Mouse (Mus musculus): Measurements from ENCODE around the gene Mical1. TPM values are rescaled to one million over a fixed set of nuclear protein-coding genes. Genes with fewer than 3 reads are reported as not detected.

Gene Mical1
- total RNA-seq, 2 experiments from 2014 or later, result 34.3 to 39.2 TPM

DNA sequence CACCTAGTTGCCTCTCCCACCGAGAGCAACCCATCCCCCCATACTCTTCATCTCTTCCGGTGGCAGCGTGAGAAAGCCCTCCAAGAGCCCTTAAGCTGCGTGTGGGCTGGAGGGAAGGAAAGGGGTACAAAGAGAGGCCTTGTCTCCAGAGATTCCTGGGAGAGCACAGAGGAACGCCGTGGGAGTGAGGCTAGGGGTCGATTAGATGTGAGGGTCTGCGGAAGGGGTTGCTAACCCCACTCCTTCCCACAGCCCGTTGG, 834 bp downstream of the Mical1 start:
- intact Hi-C loops (cut with DNase I), result no loop called here
- DNase-seq, result no peak

DNA sequence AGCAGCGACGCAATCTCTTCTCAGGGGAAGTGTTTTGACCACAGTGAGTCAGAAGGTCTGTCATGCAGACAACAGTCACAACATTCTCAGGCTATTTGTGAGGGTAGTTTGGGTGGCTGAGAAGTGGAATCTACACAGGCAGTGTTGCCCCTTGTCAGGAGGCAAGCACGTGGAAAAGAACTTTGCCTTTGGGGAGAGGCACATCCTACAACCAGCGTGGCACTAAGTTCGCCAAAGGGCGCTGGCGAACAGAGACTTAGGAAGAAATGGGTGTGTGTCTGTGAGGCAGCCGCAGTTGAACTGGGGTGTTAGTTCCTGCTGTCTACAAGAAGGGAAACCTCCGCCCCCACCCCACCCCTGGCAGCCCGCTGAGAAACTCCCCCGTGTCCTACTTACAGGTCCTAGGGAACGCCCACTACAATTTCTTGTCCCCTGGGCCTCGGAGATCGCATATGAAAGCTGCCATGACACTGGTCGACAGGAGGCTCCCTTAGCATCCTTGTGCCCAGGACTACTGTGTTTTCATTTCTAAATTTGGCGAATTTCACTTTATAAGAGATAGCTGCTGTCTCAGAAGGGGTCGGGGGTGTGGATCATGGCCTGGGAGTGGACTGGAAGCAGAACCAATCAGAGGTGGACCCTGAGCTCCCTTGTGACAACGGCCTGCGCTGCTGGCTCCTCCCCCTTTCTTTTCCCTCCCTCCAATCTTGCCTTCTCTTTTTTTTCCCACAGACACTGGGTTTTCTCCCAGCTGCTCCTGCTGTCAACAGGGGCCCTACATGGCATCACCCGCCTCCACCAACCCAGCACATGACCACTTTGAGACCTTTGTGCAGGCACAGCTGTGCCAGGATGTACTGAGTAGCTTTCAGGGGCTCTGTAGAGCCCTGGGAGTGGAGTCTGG, 1.4 kb downstream of the Mical1 start:
- DNase-seq, result peak; percentile 82 to 84
- intact Hi-C loops (cut with DNase I), result no loop called here

DNA sequence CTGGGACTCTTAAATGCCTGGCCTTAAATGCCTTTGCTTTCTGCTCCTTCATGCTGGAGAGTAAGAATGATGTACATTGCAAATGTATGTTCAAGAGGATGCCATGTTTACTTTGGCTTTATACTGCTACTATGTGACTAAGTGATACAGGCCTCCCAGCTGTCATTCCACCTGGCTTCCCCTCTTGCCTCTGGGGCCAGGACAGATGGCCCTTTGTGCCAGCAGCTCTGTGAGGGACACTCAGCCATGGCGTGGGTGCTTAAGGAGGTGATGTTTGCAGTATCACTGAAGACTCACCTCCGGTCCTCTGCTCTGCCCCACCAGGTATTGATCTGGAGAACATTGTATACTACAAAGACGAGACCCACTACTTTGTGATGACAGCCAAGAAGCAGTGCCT, 3.8 kb downstream of the Mical1 start:
- DNase-seq, result no peak
- intact Hi-C loops (cut with DNase I), result no loop called here

DNA sequence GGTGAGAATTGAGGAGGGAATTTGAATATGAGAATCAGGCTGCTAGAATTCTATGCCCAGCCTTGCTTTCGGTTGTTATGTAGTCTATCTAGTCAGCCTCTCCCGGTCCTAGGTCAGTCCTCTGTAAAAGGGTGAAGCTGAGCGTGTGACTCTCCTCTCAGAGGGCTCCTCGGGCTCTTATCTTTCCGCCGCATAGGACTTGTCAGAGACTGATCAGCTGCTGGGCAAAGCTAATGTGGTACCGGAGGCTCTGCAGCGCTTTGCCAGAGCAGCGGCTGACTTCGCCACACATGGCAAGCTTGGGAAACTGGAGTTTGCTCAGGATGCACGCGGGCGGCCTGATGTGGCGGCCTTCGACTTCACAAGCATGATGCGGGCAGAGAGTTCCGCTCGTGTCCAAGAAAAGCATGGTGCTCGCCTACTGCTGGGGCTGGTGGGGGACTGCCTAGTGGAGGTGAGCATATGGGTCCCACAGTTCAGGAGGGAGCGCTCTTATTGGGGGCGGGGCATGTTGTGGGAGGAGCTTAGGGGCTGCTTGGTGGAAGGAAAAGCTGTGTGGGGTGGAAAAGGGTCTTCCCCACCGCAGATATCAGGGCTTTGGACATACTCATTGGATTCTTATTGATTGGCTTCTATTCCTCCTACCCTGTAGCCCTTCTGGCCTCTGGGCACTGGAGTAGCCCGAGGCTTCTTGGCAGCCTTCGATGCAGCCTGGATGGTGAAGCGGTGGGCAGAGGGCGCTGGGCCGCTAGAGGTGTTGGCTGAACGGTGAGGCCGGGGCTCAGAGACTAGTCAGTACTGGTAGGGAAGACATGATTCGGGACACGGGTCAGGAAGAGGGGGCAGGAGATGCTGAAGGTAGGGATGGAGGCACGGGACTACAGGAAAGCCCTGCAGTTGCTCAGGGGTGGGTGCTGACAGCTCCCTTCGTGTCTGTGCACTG, 5.1 kb downstream of the Mical1 start:
- DNase-seq, result peak in 1 of 2 experiments; percentile 25
- intact Hi-C loops (cut with DNase I), result no loop called here

DNA sequence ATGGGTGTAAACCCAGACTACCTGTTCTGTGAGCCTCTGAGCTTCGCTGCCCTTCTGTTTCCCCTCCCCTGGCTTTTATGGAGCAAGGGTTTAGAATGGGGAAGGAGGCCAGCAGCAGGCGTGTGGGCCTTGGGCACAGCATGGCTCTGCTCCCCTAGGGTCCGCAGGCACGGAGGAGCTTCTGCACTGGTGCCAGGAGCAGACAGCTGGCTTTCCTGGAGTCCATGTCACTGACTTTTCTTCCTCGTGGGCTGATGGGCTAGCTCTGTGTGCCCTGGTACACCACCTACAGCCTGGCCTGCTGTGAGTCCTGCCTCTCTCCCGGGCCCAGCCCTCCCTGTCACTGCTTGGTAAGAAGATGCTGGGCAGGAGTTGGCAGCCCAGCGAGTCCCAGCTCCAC, 6.3 kb downstream of the Mical1 start:
- no peak for DNase-seq
- intact Hi-C loops (cut with DNase I), result no loop called here

DNA sequence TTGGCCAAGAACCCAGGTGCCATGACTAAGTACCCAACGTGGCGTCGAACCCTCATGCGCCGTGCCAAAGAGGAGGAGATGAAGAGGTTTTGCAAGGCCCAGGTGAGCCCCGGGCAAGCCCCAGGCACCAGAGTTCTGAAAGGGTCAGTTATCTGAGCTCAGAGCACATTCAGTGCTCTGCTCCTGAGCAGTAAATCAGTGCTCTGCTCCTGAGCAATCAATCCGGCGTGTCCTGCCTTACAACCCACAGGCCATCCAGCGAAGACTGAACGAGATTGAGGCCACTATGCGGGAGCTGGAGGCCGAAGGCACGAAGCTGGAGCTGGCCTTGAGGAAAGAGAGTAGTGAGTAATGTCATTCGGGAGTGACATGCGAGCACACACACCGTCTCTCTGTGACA, 9.7 kb downstream of the Mical1 start:
- no peak for DNase-seq
- intact Hi-C loops (cut with DNase I), result no loop called here

DNA sequence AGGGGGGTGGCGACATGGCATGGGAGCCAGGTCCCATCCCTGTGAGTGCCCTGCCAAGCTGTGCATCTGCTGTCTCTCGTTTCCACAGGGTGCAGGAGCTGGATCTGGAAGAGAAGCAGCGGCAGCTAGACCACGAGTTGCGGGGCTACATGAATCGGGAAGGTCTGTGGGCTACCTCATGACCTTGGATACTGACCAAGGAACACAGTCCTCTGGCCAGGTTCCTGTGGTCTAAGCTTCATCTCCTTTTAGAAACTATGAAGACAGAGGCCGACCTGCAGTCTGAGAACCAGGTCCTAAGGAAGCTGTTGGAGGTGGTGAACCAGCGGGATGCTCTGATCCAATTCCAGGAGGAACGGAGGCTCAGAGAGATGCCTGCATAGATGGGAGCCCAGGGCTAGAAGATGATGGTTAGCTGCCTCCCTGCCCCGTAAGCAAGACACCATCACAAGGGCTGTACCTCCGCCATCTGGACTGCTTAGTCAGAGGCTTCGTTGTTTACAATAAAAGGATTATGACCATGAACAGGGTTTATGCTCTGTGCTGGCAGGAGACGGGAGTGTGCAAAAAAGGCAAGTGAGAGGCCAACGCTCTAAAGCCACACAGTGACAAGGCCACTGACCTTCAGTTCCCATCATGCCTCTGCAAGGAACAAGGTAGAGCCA, 10.5 kb downstream of the Mical1 start:
- intact Hi-C loops (cut with DNase I), result no loop called here

DNA sequence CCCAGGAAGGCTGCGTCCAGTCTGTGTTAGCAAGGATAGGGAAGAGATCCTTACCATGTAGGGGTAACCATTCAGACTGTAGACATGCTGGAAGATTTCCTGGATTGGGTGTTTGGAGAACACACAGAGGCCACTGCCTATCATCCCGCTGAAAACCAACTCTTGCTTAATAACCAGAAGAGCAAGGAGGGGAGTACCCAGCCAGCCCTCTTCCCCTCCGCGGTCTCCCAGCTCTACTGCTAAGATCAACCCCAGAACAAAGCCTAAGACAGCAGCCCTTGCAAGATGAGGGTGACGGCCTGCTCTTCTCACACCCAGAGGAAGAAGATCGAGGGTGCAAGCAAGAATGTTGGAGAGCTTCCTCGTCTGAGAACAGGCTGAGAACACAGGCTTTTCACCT, 12.8 kb downstream of the Mical1 start:
- intact Hi-C loops (cut with DNase I), result no loop called here
- no peak for DNase-seq

More for the DNA sequence above, 10.5 kb downstream of the Mical1 start:
- no peak for DNase-seq

DNA sequence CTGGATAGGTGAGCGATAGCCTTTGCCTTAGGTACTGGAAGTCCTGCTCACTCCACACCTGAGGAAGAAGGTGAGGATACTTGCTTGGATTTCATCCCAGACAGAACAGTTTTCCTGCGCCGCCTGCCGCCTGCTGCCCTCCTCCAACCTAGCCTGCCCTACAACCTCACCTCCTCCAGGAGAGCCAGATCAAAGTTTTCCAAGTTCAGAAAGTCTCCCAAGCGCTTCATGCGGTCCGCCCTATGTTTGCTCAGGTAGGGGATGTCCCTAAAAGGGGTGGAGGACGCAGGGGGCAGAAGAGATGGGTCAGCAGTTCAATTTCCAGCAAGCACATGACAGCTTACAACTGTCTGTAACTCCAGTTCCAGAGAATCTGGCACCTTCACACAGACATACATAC, 13.2 kb downstream of the Mical1 start:
- DNase-seq, result peak; percentile 26 to 31
- intact Hi-C loops (cut with DNase I), result no loop called here

DNA sequence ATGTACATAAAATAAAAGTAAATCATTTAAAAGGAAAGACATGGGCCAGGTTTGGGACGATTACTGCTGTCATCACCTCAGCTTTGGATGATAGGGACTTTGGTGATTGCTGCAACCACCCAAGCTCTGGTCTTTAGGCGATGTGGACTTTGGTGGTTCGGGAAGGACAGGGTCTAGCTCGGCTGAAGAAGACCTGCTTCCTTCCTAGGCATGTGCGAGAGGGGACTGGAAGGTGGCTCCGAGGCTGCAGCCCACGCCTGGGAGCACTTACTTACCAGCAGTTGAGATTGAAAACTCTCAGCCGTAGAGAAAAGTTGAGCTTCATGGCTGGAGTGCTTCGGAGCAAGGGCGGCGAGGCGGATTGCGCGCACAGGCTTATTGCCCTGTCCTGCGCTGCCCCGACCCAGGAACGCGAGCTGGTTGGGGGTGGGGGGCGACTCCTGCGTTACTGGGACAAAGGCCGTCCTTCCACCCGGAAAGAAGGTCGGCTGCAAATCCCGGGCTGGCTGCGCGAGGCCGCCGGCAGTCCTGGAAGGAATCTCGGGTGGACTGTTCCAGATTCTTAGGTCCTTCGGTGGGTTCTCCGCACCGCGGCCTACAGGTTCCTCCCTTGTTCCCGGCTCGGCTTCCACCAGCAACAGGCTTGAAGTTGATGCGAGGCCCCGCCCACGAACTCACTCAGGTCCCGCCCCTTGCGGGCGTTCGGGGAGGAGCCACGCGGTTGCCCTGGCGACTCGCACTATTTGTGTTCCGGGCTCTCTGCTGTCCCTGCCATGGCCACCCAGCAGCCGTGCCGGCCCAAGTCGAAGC, 13.8 kb downstream of the Mical1 start, which contains the start of the genes Smpd2 and Ppil6:
Gene Smpd2 (minus strand): TSS at position 662 of the 810 bp plus-strand sequence.
Gene Ppil6 (plus strand): TSS at position 732 of the 810 bp plus-strand sequence.
- peak; percentile 97 to 98 for DNase-seq
- intact Hi-C loops (cut with DNase I), result no loop called here

DNA sequence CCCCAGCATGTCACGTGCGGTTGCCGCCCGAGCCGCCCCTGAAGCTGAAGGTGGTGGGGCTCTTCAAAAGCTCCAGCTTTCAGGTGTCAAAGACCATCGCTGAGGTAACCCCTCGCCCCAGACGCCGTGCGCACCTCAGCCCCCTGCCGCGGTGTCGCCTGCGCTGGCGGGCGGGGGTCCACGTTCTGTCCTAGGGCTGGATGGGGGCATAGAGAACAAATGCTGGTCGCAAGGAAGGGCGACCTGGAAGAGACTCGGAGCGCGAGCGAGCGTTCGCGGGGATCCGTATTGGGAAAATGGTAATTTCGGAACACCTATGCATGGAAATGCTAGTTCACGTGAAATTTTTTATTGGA, 14.4 kb downstream of the Mical1 start:
- intact Hi-C loops (cut with DNase I), result no loop called here

DNA sequence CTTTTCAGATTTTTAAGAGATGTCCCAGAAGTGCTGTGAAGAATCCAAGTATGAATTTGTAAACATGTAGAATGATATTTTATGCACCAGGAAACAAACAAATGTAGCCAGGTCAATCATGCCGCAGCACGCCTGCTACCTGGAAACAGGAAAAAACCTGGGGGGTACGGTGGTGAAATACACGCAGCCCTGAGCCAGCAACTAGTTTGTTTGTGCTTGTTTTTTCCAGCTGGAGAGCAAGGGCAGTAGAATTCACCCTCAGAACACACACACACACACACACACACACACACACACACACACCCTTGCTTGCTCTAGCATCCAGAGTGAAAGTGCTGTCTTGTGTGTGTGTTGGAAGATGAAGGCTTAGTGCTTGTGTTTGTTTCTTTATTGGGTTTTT, 15.0 kb downstream of the Mical1 start:
- DNase-seq, result no peak
- intact Hi-C loops (cut with DNase I), result no loop called here

More for the DNA sequence above, 14.4 kb downstream of the Mical1 start:
- DNase-seq, result no peak

DNA sequence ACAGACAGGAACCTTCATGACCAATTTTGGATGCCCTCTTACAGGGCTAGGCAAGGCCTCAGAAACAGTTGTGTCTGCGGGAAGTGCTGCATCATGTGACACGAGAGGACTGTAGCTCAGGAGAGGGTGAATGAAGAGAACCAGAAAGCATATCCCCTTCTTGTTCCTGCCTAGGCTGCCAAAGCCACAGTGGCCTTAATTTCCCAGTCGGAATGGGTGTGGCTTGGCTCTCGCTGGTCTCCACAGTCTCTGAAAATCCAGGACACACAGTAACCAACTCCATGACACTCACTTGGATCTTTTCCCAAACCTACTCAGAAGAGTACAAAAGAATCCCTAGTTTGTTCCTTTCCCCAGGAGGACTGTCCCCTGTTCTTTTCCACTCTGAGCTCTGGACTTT, 24.8 kb downstream of the Mical1 start:
- DNase-seq, result peak; percentile 69 to 72
- intact Hi-C loops (cut with DNase I), result loop anchor here (10.0 kb wide), 2 partner anchors 66 to 196 kb away; partner anchors contain the start of genes Ak9 and Fig4

DNA sequence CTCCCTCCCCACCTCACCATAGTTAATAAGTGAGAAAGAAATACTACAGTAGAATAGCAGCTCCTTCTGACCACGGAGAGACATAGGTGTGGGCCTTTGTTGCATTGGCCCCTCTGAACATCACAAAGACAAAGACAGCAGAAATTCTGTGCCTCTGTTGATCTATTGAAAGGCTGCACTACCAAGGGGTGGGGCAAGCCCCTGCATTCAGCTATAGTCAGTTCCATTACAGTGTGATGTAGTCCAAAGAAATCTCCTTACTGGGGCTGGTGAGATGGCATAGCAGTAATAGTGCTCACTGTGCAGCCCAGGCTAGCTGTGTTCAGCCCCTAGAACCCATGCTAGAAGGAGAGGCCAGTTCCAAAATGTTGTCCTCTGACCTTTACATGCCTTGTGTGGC, 28.9 kb downstream of the Mical1 start:
- intact Hi-C loops (cut with DNase I), result loop anchor here (1.0 to 10.0 kb wide), 3 partner anchors 70 to 501 kb away; partner anchors contain the start of genes Ak9 and Fig4
- no peak for DNase-seq

DNA sequence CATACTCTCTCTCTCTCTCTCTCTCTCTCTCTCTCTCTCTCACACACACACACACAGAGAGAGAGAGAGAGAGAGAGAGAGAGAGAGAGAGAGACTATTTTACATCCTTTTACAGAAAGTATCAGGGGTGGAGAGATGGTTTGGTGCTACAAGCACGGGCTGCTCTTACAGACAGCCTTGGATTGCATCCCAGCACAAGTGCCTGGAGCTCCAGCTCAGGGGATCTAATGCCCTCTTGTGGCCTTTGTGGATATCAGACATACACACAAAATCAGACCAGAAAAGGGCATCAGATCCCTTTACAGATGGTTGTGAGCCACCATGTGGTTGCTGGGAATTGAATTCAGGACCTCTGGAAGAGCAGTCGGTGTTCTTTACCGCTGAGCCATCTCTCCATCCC, 29.3 kb downstream of the Mical1 start:
- intact Hi-C loops (cut with DNase I), result loop anchor here (1.0 to 10.0 kb wide), 3 partner anchors 71 to 501 kb away; partner anchors contain the start of genes Ak9 and Fig4
- peak; percentile 85 for DNase-seq

DNA sequence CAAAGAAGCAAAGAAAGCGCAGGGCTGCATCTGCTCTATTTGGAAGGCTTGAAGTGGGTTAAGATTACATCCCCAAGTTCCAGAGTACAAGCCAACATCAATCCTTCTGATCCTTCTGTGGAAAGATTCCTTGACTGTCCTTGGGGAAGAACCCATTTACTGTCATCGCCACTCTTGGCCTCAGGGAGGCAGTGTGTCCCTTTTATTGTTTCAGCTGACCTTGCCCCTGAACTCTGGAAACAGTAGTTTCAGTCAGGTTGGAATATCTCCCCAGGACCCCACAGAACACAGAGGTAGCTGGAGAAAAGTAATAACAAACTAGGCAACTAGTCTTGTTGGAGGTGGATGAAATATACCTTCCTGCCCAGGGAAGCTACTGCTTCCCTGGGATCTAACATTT, 33.0 kb downstream of the Mical1 start:
- intact Hi-C loops (cut with DNase I), result loop anchor here (10.0 kb wide), 2 partner anchors 74 to 204 kb away; partner anchors contain the start of genes Ak9 and Fig4
- DNase-seq, result peak; percentile 41 to 52

DNA sequence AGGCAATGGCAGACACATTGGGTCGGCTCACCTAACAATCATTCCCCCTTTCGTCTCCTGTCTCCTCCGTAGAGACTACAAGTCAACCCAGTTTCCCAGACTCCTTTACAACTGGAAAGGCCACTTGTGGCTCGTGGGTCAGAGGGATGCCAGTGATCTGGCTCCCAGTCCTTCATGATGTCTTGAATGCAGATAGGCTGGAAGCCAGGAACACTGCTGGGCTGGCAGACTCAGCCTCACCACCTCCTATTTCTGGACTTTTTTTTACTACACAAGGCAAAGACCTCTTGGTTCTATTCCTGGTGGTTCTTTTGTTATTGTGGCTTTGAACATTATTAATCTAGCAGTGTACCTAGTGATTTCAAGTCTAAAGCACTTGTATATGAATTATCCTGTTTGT, 38.2 kb downstream of the Mical1 start:
- peak; percentile 25 to 27 for DNase-seq
- intact Hi-C loops (cut with DNase I), result loop anchor here (5.0 kb wide), 1 partner anchor 783 kb away; no protein-coding TSS in a partner anchor

DNA sequence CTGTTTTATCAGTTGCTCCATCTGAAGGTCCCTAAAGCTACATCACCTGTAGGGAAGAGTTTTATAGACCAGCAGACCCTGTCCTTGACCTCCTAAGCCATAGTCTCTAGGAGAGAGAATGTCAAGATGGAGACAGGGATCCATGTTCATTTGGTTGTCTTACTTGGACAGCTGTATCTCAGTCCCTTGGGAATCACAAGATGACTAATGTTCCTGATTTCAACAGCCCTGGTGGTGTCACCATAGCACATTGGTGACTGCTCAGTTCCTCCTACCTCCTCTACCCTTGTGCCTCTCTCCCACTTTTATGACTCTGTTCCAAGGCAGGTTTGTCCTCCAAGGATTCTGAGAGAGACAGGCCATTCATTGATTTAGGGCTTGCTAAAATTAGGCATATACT, 38.8 kb downstream of the Mical1 start:
- DNase-seq, result no peak
- intact Hi-C loops (cut with DNase I), result loop anchor here (5.0 kb wide), 2 partner anchors 292 to 782 kb away; partner anchors contain the start of genes Cep57l1 and Sesn1

DNA sequence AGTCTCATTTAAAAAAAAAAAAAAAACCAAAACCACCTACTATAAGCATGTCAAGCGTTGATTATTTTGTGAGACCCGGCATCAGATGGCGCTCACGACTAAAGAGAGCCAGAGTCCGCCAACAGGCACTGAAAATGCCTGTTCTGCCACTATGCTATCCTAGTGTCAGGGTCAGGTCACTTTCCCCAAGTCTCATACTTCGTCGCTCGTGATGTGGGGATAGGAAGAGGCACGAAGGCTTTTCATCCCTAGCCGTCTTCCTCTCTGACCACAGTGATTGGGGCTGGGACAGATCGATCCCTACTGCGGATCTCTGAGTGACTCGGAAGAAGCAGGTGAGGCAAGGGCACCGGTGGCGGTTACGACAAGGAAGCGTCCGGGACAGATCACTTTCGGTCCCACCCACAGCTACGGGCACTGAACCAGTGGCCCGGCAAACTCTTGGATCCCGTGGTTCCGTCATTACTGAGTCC, 42.4 kb downstream of the Mical1 start:
- intact Hi-C loops (cut with DNase I), result loop anchor here (1.0 to 5.0 kb wide), 3 partner anchors 160 to 289 kb away; partner anchors contain the start of genes Cep57l1 and Sesn1
- peak; percentile 84 to 86 for DNase-seq
